Mouse (Mus musculus) adrenal gland, adult 2 months (tissue): ENCODE measurements at regions not wholly inside any gene's neighbourhood (a gene's known extent, or its start where the extent isn't known, plus 50 kb on each side); places are given as distances from the start of the nearest gene placed in this dataset.

ENCODE experiments used
- DNase-seq: peaks from one replicate; pipeline ENCODE4 v3.0.0; 2021

GRCm38 (mm10) chr4:87665149-87665548 is 368.0 kb downstream of the Mllt3 start:
- no peak for DNase-seq

- DNase-seq: no peak
These were observed 370.3 kb downstream of the Mllt3 start for GRCm38 (mm10) chr4:87662876-87663275.

- no peak for DNase-seq
These were observed 374.8 kb downstream of the Mllt3 start for GRCm38 (mm10) chr4:87658316-87658715.

GRCm38 (mm10) chr4:87657855-87658254 is 375.3 kb downstream of the Mllt3 start:
- DNase-seq: no peak

- DNase-seq: no peak
These were observed 379.6 kb downstream of the Mllt3 start for GRCm38 (mm10) chr4:87653440-87654165.

- DNase-seq: no peak
These were observed 380.7 kb downstream of the Mllt3 start for GRCm38 (mm10) chr4:87652314-87652934.

GRCm38 (mm10) chr4:87651275-87651674 is 381.9 kb downstream of the Mllt3 start:
- DNase-seq: no peak

- DNase-seq: no peak
These were observed 382.3 kb downstream of the Mllt3 start for GRCm38 (mm10) chr4:87650837-87651236.

- no peak for DNase-seq
These were observed 382.8 kb downstream of the Mllt3 start for GRCm38 (mm10) chr4:87650393-87650792.

GRCm38 (mm10) chr4:87648919-87649318 is 384.2 kb downstream of the Mllt3 start:
- DNase-seq: no peak

- DNase-seq: peak; percentile 15
These were observed 384.9 kb downstream of the Mllt3 start for GRCm38 (mm10) chr4:87647932-87648911.

- no peak for DNase-seq
These were observed 391.2 kb downstream of the Mllt3 start for GRCm38 (mm10) chr4:87642002-87642401.

- no peak for DNase-seq
These were observed 391.6 kb downstream of the Mllt3 start for GRCm38 (mm10) chr4:87641551-87641950.

- no peak for DNase-seq
These were observed 394.9 kb downstream of the Mllt3 start for GRCm38 (mm10) chr4:87638380-87638646.

GRCm38 (mm10) chr4:87637629-87638379 is 395.4 kb downstream of the Mllt3 start:
- no peak for DNase-seq

- no peak for DNase-seq
These were observed 380.8 kb upstream of the Slc24a2 start for GRCm38 (mm10) chr4:87611116-87611515.

GRCm38 (mm10) chr4:87593644-87594043 is 363.4 kb upstream of the Slc24a2 start:
- no peak for DNase-seq

- no peak for DNase-seq
These were observed 360.5 kb upstream of the Slc24a2 start for GRCm38 (mm10) chr4:87590797-87591196.

GRCm38 (mm10) chr4:87578164-87578563 is 347.9 kb upstream of the Slc24a2 start:
- no peak for DNase-seq

GRCm38 (mm10) chr4:87570950-87571349 is 340.7 kb upstream of the Slc24a2 start:
- no peak for DNase-seq

- DNase-seq: peak; percentile 5
These were observed 340.2 kb upstream of the Slc24a2 start for GRCm38 (mm10) chr4:87570470-87570891.

GRCm38 (mm10) chr4:87566616-87567015 is 336.3 kb upstream of the Slc24a2 start:
- peak; percentile 83 for DNase-seq
